Mouse (Mus musculus) stomach, postnatal 0 days (tissue): ENCODE measurements around the gene 4931414P19Rik. TPM values are rescaled to one million over a fixed set of nuclear protein-coding genes. Genes with fewer than 3 reads are reported as not detected.

Experiments used
- ATAC-seq: fragments of 200-750 bp; cut with Nextera tagmentation; 2 replicates; pipeline ENCODE4 v1.8.0; 2017; ENCODE audit not compliant: low FRiP score, low TSS enrichment
- DNase-seq: peaks from one replicate; pipeline ENCODE4 v3.0.0-alpha.2; 2016; ENCODE audit warnings: low spot score
- H3K27ac ChIP-seq: fragments of 300-500 bp; sonication (generic); replicated peaks from 2 replicates; pipeline ENCODE4 v1.5.1; 2014; ENCODE audit warnings: mild to moderate bottlenecking, control low read depth
- H3K27me3 ChIP-seq: fragments of 300-500 bp; sonication (generic); 2 replicates; pipeline ENCODE4 v1.6.1; 2014; ENCODE audit warnings: low read length; ENCODE audit not compliant: control insufficient read depth, insufficient read depth
- H3K36me3 ChIP-seq: fragments of 300-500 bp; sonication (generic); 2 replicates; pipeline ENCODE4 v1.6.1; 2014; ENCODE audit warnings: low read length, mixed read lengths; ENCODE audit not compliant: control insufficient read depth, insufficient read depth
- H3K4me1 ChIP-seq: fragments of 300-500 bp; sonication (generic); replicated peaks from 2 replicates; pipeline ENCODE4 v1.6.1; 2014; ENCODE audit warnings: antibody characterized with exemption; ENCODE audit not compliant: control insufficient read depth, insufficient read depth
- H3K4me2 ChIP-seq: fragments of 300-500 bp; sonication (generic); replicated peaks from 2 replicates; pipeline ENCODE4 v1.6.1; 2014; ENCODE audit warnings: low read depth, mild to moderate bottlenecking, control low read depth, moderate library complexity
- H3K4me3 ChIP-seq: fragments of 300-500 bp; sonication (generic); 2 replicates; pipeline ENCODE4 v1.5.1; 2014; ENCODE audit warnings: low read depth, low read length, control low read depth
- H3K9ac ChIP-seq: fragments of 300-500 bp; sonication (generic); 2 replicates; pipeline ENCODE4 v1.6.1; 2014; ENCODE audit warnings: mild to moderate bottlenecking, low read length, control low read depth, mixed read lengths
- H3K9me3 ChIP-seq: fragments of 300-500 bp; sonication (generic); 2 replicates; pipeline ENCODE4 v1.6.1; 2016; ENCODE audit warnings: low read length; ENCODE audit not compliant: control insufficient read depth
- CTCF ChIP-seq: IDR thresholded peaks from 2 replicates; pipeline ENCODE4 v1.5.1; 2016; ENCODE audit warnings: antibody characterized with exemption, low read depth, mild to moderate bottlenecking, moderate library complexity
- EP300 ChIP-seq: optimal IDR thresholded peaks from 2 replicates; pipeline ENCODE3; 2016; ENCODE audit warnings: antibody characterized with exemption
- WGBS: fragments of 180-500 bp; shearing (Covaris S2); extraction: QIAGEN DNeasy Blood & Tissue Kit; methylation state at CpG from one replicate; pipeline ENCODE4 v1.1.7; 2014; 5-methylcytosine and 5-hydroxymethylcytosine counted together
- polyA plus RNA-seq: library from polyadenylated mRNA; unstranded; fragments of >200 nt; fragmentation: Nextera tagmentation; extraction: Ambion mirVana; gene quantifications from 2 replicates; pipeline ENCODE4 v1.2.1, GENCODE M21; 2015

Gene 4931414P19Rik
- polyA plus RNA-seq, 1 experiment from 2014 or later: 2.4 TPM

GRCm38 (mm10) chr14:54572790-54573736 is 32.7 kb downstream of the 4931414P19Rik start:
- ATAC-seq (peak; percentile 69), DNase-seq (peak; percentile 80)
- H3K4me2 ChIP-seq: peak overlapping the region; percentile 95
- WGBS: 16% methylated on average over 14 of the region's 14 CpGs
- H3K27ac ChIP-seq: peak overlapping the region; percentile 88
- H3K27me3 ChIP-seq: no peaks in the 10 kb centered on the region
- H3K36me3 ChIP-seq: peaks cover 3% of the 10 kb centered on the region; the same call in 1 of the 2 replicates
- H3K9me3 ChIP-seq: no peaks in the 10 kb centered on the region
- peak overlapping the region; percentile 83 for H3K4me3 ChIP-seq
- TF ChIP-seq CTCF: no peak
- TF ChIP-seq EP300: no peak
- peaks cover 6% of the 10 kb centered on the region; the same call in 1 of the 2 replicates for H3K4me1 ChIP-seq
- H3K9ac ChIP-seq: peak overlapping the region; percentile 47

- Histone ChIP-seq H3K9ac (no peak overlapping the region), H3K4me3 (no peak overlapping the region), H3K27ac (no peak overlapping the region), H3K4me1 (peaks cover 6% of the 10 kb centered on the region; the same call in 1 of the 2 replicates), H3K36me3 (peaks cover 8% of the 10 kb centered on the region; the same call in 1 of the 2 replicates), H3K4me2 (no peak overlapping the region; the same call in 1 of the 2 replicates), H3K9me3 (no peaks in the 10 kb centered on the region), H3K27me3 (no peaks in the 10 kb centered on the region)
- no peak for DNase-seq
- WGBS: 51% methylated on average over 4 of the region's 4 CpGs
- ATAC-seq: no peak
- TF ChIP-seq CTCF (no peak), EP300 (no peak)
Observed at GRCm38 (mm10) chr14:54572122-54572521, 33.7 kb downstream of the 4931414P19Rik start.

GRCm38 (mm10) chr14:54569451-54570392 is 36.1 kb downstream of the 4931414P19Rik start:
- TF ChIP-seq CTCF (no peak), EP300 (no peak)
- no peak for DNase-seq
- no peaks in the 10 kb centered on the region for H3K27me3 ChIP-seq
- peaks cover 6% of the 10 kb centered on the region; the same call in 1 of the 2 replicates for H3K4me1 ChIP-seq
- H3K4me2 ChIP-seq: no peak overlapping the region
- H3K9ac ChIP-seq: no peak overlapping the region
- no peak overlapping the region for H3K4me3 ChIP-seq
- H3K9me3 ChIP-seq: no peaks in the 10 kb centered on the region
- peaks cover 8% of the 10 kb centered on the region; the same call in 1 of the 2 replicates for H3K36me3 ChIP-seq
- 62% methylated on average over 17 of the region's 17 CpGs for WGBS
- no peak for ATAC-seq
- H3K27ac ChIP-seq: 0 out of 2 replicates have a peak overlapping the region, but pooled peaks have one; percentile 14

GRCm38 (mm10) chr14:54568694-54569414 is 36.9 kb downstream of the 4931414P19Rik start:
- no peaks in the 10 kb centered on the region for H3K9me3 ChIP-seq
- TF ChIP-seq EP300 (no peak), CTCF (peak; percentile 87)
- no peak overlapping the region for H3K4me3 ChIP-seq
- no peak overlapping the region for H3K4me2 ChIP-seq
- ATAC-seq (no peak), DNase-seq (peak; percentile 76)
- no peaks in the 10 kb centered on the region for H3K27me3 ChIP-seq
- H3K27ac ChIP-seq: 0 out of 2 replicates have a peak overlapping the region, but pooled peaks have one; percentile 14
- H3K36me3 ChIP-seq: peaks cover 8% of the 10 kb centered on the region; the same call in 1 of the 2 replicates
- peaks cover 6% of the 10 kb centered on the region; the same call in 1 of the 2 replicates for H3K4me1 ChIP-seq
- 72% methylated on average over 15 of the region's 15 CpGs for whole genome bisulfite sequencing
- no peak overlapping the region for H3K9ac ChIP-seq
